Mouse (Mus musculus): ENCODE measurements around the gene Polg2.
"Not testable (repeated sequence)": the region's sequence is repeated elsewhere in the genome, so short reads cannot be mapped to it uniquely, and the experiment has no call there.

The Polg2 gene

DNA sequence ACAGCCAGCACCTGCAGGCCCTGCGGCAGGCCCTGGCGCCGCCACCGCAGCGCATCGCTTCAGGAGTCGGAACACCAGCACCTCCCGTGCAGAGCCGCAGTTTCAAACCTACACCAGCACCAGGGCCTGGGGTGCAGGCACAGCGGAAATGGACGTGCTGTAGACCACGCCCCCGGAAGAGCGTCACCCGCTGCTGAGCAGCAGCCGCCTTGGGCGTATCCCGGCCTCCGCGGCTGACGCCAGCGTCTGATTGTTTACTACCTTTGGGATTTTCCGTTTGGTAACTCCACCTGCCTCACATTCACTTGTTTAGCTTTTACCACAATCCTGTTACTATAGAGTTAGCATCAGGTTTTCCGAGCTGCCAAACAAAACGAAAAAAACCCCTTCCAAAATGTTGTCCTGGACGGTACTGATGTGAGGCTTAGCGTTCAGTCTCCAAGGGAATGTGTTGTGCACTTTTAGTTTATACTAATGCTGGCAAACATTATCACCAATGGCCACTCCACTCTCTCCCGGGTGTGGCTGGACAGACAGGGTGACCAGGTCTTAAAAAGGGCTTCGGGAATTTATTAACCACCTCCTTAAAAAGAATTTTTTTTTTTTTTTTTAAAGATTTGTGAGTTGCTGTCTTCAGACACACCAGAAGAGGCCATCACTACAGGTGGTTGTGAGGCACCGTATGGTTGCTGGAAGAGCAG is at the start of gene Polg2:
Gene Polg2, minus strand, starts transcription at position 150 of the 701 bp plus-strand sequence.
- peak; percentile 94 to 95 for DNase-seq (ENCODE audit: low spot score in 2 of 2)

DNA sequence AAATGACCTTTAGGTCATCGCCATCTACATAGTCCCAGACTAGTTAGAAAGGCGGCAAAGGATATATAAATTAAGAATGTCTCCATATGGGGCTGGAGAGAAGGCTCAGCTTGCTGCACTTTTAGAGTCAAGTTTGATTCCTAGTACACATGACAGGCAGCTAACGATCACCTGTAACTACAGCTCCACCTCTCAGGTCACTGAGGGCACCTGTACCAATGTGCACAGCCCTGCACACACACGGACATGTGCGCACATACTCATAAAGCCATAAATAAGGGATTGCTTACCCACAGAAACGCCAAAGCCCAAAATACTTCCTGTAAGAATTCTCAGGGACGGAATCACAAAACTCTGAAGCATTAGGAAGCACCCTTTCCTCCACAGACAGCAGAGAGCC is 48.7 kb upstream of the Polg2 start:
- no peak for DNase-seq (ENCODE audit: low spot score in 2 of 2)

DNA sequence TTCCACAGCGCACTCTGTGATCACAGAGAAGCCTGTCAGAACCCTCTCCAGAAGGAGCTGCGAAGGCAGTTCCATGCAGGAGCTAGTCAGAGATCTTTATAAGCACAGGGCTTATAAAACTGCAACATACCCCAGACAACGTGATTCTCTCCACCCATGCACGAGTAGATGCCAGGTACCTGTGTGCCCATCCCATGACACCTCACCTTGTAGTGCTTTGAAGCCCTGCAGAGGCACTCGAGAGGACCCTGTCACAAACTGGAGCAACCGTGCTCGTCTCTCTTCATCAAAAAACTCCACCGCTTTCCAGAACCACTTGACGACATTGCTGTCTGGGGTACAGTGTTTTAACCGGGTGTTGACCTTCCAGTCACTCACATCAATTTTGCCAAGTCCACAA is 45.1 kb upstream of the Polg2 start:
- DNase-seq (ENCODE audit: low spot score in 2 of 2) = no peak

DNA sequence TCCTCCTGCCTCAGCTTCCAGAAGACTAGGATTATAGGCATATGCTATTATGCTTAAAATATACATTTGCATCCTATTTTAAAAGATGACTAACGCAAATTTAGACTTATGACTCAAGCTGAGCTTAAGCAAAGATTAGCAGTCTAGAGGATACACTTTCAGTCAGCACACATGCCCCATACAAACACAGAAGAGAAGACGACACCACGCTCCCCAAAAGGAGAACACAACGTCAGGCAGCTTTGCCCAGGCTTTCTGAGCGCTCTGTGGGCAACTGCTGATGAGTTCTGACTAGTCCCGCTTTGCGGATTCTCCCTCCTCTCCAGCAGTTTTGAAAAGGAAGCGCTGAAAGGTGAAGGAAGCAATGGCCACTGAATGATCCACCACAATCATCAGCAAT is 44.4 kb upstream of the Polg2 start:
- DNase-seq (ENCODE audit: low spot score in 2 of 2) = no peak

DNA sequence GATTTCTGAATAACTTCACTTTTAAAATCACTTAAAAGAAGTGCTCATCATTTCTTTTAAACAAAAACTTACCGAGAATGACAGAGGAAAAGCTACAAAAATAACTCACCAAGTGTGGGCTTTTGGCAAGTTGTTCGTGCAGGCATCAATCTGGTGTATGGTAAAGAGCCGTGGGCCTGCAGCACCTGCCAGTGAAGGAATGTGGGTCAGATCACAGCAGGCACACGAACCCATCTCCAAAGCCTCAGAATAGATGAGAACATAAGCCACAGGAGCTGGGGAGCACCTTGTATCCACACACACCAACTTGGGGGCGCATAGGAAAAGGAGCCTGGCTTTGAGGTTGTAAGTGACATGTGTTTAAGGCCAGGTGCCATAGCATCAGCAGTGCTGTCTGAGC is 43.6 kb upstream of the Polg2 start:
- no peak for DNase-seq (ENCODE audit: low spot score in 2 of 2)

DNA sequence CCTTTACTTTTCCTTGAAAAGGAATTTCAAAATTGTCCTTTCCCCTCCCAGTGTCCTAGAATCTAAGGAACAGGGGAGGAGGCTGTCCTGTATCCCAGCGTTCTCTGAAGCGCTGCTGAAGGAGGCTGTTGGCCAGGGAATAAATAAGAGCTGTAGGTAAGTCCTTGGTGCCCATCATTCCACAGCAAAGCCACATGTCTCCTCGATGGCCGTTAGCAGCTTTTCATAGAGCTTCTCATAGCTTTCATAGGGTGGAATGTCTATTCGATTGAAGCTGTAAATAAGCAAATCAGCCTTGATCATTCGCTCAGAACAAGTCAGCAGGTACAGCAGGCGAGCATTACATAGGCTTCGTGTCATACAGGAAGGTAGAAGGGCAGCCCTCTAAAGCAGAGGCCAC is 43.2 kb upstream of the Polg2 start:
- no peak for DNase-seq (ENCODE audit: low spot score in 2 of 2)

DNA sequence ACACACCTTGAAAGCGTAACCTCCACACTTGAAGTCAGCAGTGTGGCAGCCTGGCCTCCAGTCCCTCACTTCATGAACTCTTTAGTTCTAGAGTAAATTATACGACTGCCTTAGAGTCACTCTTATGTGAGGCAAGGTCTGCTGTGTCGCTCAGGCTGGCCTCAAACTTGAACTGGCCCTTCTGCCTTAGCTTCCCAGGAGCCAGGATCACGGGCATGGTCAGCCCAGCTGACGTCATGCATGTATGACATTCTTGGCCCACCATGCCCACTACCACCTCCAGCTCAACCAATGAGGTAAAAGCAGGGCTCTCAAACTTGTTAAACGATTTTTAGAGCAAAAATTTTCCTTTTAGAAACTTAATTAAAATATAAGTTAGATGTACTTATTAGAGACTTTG is 42.1 kb upstream of the Polg2 start:
- DNase-seq (ENCODE audit: low spot score in 2 of 2) = no peak

DNA sequence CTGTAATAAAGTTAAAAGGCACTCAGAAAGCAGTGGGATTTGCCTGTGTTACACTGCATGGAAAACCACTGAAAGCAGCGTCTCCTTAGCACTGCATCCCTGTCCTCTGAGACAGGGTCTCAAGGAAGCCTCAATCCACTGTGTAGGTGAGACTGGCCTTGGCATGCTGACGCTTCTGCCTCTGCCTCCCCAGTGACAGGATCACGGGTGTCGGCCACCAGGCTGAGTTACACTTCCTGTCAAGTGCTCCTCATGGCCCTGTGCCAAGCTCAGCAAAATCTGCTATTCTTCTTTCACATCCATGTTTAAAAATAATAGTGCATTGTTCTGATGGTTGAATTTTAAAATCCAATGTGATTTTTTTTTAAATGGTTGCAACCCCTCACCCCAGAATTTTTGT is 41.6 kb upstream of the Polg2 start:
- peak; percentile 47 to 60 for DNase-seq (ENCODE audit: low spot score in 2 of 2)

DNA sequence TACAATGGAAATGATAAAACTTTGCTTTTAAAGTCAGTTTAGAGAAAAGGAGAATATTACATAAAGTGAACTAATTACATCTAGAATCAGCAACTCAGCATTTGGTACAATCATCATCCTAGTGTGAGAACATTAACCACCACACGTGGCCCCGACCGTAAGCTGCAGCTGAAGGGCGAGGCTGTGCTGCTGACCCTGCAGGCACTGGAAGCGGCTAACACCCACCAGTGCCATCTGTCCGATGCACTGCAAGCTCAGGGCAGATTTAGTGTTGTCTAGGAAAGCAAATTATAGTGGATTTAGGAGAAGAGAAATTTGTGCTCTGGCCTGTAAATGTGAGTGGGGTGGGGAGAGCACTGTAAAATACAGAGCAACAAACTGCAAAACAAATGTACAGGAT is 40.9 kb upstream of the Polg2 start:
- DNase-seq (ENCODE audit: low spot score in 2 of 2) = no peak

DNA sequence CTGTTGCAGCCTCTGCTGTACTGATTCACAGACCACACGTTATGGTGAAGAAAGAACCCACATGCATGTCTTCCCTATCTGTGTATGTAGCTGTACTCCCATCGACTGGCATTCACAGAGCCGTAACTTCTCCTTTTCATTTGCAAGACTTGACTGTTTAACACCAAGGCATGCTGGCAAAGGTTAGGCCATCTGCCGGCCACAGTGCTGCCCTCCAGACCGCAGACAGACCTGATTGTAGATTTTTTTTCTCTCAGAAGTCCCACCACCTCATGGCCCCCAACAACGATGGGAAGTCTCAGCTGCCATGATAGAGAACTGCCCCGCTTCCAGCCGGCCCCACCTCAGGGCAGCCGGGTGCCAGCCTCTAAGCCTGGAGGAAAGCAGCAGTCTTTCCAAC is 40.3 kb upstream of the Polg2 start:
- no peak for DNase-seq (ENCODE audit: low spot score in 2 of 2)

DNA sequence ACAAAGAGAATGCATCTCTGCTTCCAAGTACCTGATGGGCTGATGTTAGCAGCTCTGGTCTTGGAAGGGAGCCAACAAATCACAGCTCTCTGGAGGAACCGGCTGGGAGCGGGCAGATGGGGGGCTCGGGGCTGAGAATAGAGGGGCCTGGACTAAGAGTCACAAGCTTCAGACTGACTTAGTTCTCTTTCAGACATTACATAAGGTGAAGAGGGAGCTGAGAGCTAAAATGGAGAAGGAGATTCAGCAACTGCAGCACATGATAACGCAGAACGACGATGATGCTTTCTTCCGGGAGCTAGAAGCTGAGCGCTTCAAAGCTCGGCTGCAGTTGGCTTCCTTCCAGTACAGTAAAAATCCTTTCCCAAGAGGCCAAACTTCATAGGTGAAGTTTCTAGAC is 39.0 kb upstream of the Polg2 start:
- no peak for DNase-seq (ENCODE audit: low spot score in 2 of 2)

DNA sequence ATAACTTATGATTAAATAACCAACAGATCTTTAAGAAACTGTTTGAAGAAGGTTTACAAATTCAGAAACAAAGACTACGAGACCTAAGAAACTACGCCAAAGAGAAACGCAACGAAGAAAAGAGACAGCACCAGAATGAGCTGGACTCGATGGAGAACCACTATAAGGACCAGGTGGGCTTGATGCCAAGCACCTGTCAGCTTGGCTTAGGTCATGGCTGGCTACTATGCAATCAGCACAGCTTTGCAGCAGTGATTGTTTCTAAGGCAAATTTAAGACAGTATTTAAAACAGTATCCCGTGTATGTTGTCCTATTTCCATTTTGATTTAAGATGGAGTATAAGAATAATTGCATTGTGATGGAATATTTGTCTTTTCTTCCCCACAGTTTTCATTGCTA is 38.5 kb upstream of the Polg2 start:
- DNase-seq (ENCODE audit: low spot score in 2 of 2) = no peak

DNA sequence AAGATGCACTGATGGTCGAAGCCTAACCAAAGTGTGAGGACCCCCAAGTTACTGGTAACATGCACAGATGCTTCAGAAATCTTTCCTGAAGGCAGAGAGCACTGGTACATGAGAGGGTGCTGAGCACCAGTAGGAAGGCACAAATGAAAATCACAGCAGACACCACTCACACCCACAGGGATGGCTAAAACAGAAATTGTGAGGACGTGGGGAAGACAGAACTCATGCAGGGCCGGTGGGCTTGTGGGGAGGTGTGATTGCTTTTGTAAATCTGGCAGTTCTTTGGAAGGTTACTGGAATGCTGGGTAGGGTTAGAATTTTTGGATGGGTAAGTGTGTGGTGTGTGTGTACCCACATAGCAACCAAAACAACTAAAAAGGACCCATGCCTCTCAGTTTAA is 37.8 kb upstream of the Polg2 start:
- no peak for DNase-seq (ENCODE audit: low spot score in 2 of 2)

DNA sequence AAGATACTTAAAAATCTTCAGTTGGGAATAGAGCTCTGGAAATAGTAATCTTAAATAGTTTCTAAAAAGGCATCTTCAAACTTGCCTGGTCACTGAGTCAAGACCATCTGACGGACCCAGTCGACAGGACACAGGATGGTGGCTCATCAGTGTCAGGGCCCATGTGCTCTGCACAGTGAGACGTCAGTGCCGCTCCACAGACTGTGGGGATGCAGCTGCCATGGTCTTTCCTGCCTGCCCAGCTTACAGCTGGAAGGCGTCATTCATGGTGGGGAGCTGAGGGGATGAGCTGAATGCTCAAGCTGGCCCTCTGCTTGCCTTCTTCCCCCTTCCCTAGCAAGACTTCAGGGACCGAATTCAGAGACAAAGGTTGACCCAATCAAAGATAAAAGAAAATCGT is 37.0 kb upstream of the Polg2 start:
- no peak for DNase-seq (ENCODE audit: low spot score in 2 of 2)

DNA sequence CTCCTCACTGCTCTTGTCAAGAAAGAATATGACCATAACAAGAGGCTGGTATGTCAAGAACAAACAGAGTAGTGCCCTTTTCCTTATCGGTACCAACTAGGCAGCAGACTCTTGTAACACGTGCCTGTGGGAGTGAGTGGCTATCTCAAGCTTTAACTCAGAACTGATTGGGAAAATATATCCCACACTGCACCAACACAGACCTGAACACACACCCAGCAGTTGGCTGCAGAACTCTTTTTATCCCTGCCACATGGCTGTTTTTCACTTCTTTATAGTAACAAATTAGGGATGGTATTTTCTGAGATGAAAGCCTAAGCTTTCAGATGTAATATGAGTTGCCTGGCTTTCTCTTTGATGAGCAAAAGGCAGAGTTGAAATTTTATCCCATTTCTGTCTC is 36.4 kb upstream of the Polg2 start:
- no peak for DNase-seq (ENCODE audit: low spot score in 2 of 2)

DNA sequence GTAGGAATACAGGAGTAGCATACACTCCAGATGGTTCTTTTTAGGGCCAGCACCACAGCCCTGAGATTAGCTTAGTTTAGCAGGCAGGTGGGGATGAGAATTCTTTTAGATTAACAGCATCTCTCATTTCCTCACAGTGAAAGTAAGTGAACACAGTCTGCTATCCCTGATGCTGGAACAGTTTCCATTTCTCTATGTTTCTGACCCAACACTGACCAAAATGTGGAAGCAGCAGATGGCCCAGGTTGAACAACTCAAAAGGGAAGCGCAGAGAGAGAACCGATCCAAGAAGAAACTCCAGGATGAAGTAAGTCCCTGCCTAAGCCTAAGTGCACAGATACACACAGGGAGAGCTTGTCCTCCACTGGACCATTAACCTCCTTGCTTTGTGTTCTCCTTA is 36.0 kb upstream of the Polg2 start:
- no peak for DNase-seq (ENCODE audit: low spot score in 2 of 2)

DNA sequence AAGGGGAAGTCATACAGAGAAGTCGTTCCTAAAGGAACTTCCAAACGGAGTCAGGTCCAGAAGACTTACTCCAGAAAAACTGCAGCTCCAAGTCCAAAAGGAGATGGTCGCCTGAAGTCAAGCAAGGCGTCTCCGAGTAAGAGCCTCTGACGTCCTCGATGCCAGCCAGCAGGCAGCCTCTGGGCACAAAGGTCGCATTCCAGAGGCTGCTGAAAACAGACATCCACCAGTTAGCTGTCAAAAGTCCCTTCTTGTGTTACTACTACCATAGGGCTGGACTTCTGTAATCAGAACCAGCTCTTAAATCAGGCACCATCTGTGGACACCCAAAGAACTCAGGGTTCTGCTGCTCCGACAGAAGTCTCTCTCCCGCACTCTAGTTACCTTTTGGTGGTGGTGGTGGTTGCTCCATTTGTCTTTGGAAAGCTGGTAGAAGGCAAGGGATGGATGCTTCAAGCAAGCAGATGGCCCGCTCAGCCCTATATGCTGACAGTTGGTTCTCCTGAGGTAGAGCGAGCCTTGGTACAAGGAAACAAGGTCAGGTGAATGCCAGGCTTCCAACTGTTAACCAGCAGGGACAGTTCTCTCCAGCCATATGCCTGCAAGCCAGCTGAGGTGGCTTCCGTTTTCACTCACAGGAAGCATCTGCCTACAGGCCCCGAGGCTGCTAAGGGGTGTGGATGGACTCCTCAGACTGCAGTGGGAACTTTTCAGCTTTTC is 35.4 kb upstream of the Polg2 start:
- no peak for DNase-seq (ENCODE audit: low spot score in 2 of 2)

DNA sequence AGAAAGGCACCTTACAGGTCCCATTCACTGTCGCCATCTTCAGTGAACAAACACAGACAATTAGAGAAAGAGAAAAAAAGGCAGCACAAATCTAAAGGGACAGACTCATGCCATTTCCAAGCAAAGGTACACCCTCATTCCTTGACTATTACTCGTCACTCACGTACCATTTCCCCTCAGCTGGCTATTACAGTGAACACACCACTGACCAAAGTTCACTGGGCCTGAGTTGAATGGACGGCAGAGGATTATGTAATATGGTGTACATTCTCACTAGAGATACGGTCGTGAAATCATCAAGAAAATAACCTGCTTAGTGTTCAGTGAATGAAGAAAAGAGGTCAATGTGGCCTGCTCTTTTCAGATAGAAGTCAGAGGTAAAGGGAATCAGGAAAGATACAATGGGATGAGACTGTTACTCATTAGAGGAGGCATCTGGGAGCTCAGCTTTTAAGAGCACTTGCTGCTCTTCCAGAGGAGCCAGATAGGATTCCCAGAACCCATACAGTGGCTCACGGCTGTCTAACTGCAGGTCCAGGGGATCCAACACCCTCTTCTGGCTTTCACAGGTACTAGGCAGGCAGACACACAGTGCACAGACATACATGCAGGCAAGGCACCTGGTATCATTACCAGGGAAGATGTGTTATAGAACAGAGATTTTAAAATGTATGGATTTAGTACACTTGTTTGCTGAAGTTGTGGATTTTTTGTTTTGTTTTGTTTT is 33.2 kb upstream of the Polg2 start:
- DNase-seq (ENCODE audit: low spot score in 2 of 2) = no peak

DNA sequence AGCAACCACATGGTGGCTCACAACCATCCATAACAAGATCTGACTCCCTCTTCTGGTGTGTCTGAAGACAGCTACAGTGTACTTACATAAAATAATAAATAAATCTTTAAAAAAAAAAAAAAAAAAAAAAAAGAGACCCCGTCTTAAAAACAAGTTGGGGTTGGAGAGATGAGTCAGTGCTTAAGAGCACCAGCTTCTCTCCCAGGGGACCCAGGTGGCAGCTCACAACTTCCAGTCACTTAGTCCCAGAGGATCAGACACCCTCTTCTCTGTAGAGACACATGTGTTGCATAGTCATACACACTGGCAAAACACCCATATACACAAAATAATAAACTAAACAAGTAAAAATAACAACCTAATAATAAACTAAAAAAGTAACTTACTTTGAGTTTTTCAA is 28.1 kb upstream of the Polg2 start:
- not testable (repeated sequence) for DNase-seq (ENCODE audit: low spot score in 2 of 2)

DNA sequence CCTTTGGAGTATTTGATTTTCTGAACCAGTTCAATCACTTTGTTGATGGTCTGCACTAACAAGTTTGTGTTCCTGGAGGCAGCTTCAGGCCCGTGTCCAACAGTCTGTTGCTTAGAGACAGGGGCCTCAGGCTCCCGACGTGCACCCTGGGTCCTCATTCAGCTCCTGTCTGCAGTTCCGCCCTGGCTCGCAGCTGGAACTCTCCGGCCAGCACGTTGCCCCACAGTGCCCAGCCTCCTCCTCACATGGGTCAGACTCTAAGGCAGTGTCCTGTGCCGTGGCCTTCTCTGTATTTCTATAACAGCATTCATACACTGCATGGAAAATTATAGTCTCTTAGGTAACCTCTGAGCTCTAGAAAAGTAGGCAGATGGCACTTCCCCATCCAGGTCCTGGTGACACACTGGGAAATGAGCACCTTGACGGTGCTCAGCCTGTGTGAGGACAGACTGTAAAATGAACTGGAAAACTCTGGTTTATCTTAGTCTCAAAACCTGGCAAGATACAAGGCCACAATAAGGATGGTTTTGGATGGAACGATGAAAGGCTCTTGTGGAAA is 22.8 kb upstream of the Polg2 start:
- DNase-seq (ENCODE audit: low spot score in 2 of 2) = no peak

DNA sequence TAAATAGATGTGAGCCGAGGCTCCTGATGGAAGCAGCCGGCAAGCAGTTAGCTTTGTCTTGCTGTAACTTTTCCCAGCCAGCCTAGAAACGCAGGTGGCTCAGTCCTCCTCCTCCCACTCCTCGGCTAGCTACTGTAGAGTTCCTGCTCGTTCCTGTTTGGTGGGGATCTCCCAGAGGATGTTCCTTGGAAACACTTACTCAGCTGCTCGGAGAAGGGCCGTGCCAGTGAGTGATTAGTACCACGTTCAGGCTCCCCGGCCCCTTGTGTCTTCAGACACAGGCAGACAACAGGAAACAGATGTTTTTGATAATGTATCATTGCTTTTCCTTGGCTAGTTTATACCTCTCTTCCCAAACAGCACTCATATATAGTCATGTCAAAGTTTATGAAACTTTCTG is 16.3 kb upstream of the Polg2 start:
- DNase-seq (ENCODE audit: low spot score in 2 of 2) = no peak

DNA sequence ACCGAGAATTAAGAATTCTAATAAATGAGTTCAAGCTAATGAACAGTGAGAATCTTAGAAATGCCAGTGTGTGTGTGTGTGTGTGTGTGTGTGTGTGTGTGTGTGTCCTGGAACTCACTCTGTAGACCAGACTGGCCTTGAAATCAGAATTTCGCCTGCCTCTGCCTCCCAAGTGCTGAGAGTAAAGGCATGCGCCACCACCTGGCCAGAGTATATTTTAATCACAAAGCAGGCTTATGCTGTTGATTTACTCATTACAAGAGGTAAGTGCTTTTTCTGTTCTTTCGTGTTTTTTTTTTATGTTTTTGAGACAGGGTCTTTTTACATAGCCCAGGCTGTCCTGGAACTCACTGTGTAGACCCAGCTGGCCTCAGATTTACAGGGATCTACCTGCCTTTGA is 14.5 kb upstream of the Polg2 start:
- DNase-seq (ENCODE audit: low spot score in 2 of 2) = no peak

DNA sequence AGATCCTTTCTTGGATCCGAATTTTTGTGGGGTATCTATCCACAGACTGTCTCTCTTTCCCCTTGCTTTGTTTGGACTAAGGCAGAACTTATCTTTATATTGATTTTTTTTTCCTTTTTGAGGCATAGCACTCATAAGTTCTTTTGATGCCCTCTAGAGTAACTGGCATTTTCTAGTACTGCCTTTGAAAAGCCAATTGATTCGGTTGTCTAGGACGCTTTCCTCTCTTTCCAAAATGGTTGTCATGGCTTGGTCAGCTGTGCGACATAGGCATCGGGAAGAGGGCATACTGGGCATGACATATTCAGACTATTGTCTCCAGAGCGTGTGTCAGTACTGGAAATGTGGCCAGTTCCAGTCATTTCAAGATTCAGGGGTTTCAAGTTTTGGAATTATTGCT is 10.3 kb upstream of the Polg2 start:
- no peak for DNase-seq (ENCODE audit: low spot score in 2 of 2)

All from natural killer cell, adult 2 months (primary cell).